Mouse (Mus musculus) erythroblast, embryonic 14.5 days (primary cell): ENCODE measurements around the gene Gm17622. TPM values are rescaled to one million over a fixed set of nuclear protein-coding genes. Genes with fewer than 3 reads are reported as not detected.

Experiments used
- H3K27me3 ChIP-seq: 2 replicates; pipeline ENCODE4 v1.6.1; 2012; ENCODE audit warnings: inconsistent platforms; ENCODE audit not compliant: control insufficient read depth
- H3K36me3 ChIP-seq: 2 replicates; pipeline ENCODE4 v1.6.1; 2012; ENCODE audit warnings: mild to moderate bottlenecking, inconsistent platforms; ENCODE audit not compliant: control insufficient read depth
- H3K4me1 ChIP-seq: 2 replicates; pipeline ENCODE4 v1.6.1; 2012; ENCODE audit warnings: inconsistent platforms; ENCODE audit not compliant: control insufficient read depth
- H3K4me3 ChIP-seq: replicated peaks from 2 replicates; pipeline ENCODE3; 2012; ENCODE audit warnings: moderate library complexity, mild to moderate bottlenecking, inconsistent platforms
- H3K9me3 ChIP-seq: 2 replicates; pipeline ENCODE4 v1.6.1; 2012; ENCODE audit warnings: low read length, inconsistent platforms, mixed read lengths; ENCODE audit not compliant: control insufficient read depth
- GATA1 ChIP-seq: IDR thresholded peaks from 2 replicates; pipeline ENCODE4 v1.6.1; 2012; ENCODE audit warnings: low read length, inconsistent platforms, mixed read lengths
- TAL1 ChIP-seq: IDR thresholded peaks from 3 replicates; pipeline ENCODE4 v1.6.1; 2012; ENCODE audit warnings: low read length, inconsistent platforms, mixed read lengths
- polyA plus RNA-seq: library from polyadenylated mRNA; stranded (reverse); fragments of >175 nt; gene quantifications from 2 replicates; pipeline ENCODE4 v1.2.3, GENCODE M21; 2012

The Gm17622 gene
- polyA plus RNA-seq, 1 experiment = not detected

DNA sequence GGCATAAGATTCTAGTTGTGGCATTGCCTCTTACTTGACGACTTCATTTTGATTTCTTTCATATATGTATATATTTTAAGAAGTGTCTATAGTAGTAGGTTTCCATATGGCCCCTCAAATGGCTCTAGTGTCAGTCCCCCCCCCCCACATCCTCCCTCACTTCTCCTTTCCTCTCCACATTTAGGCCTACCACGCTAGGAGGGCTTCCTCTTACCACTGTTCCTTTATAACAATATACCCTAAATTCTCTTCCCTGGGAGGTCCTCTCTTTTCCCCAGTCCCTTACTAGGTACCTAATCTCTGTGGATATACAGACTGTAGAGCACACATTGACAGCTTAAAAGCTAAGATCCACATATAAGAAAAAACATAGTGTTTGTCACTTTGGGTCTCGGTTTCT, 30.8 kb downstream of the Gm17622 start:
- Histone ChIP-seq H3K27me3 (no peaks in the 10 kb centered on the region), H3K36me3 (peaks cover 7% of the 10 kb centered on the region), H3K4me1 (no peaks in the 10 kb centered on the region), H3K4me3 (no peak overlapping the region), H3K9me3 (no peaks in the 10 kb centered on the region)
- TF ChIP-seq GATA1 (no peak), TAL1 (no peak)

GRCm38 (mm10) chr13:96527022-96527421, 36.5 kb downstream of the Gm17622 start:
- TF ChIP-seq TAL1 (no peak), GATA1 (no peak)
- no peaks in the 10 kb centered on the region; the same call in none of the 2 replicates for H3K36me3 ChIP-seq
- H3K27me3 ChIP-seq = no peaks in the 10 kb centered on the region
- peaks cover 3% of the 10 kb centered on the region for H3K4me1 ChIP-seq
- H3K4me3 ChIP-seq = no peak overlapping the region
- H3K9me3 ChIP-seq = no peaks in the 10 kb centered on the region

- TF ChIP-seq TAL1 = no peak
- TF ChIP-seq GATA1 = no peak
- Histone ChIP-seq H3K27me3 (no peaks in the 10 kb centered on the region), H3K4me3 (no peak overlapping the region), H3K9me3 (no peaks in the 10 kb centered on the region), H3K4me1 (peaks cover 5% of the 10 kb centered on the region), H3K36me3 (no peaks in the 10 kb centered on the region; the same call in none of the 2 replicates)
Measured at GRCm38 (mm10) chr13:96527856-96528255, 37.3 kb downstream of the Gm17622 start.

GRCm38 (mm10) chr13:96528776-96529175, 38.2 kb downstream of the Gm17622 start:
- TF ChIP-seq TAL1 = no peak
- TF ChIP-seq GATA1 = no peak
- H3K9me3 ChIP-seq = no peaks in the 10 kb centered on the region
- H3K4me3 ChIP-seq = no peak overlapping the region
- H3K36me3 ChIP-seq = no peaks in the 10 kb centered on the region; the same call in none of the 2 replicates
- H3K4me1 ChIP-seq = peaks cover 5% of the 10 kb centered on the region
- H3K27me3 ChIP-seq = no peaks in the 10 kb centered on the region

GRCm38 (mm10) chr13:96529542-96529941, 39.0 kb downstream of the Gm17622 start:
- Histone ChIP-seq H3K4me3 (no peak overlapping the region), H3K4me1 (peaks cover 5% of the 10 kb centered on the region), H3K9me3 (no peaks in the 10 kb centered on the region), H3K27me3 (no peaks in the 10 kb centered on the region), H3K36me3 (no peaks in the 10 kb centered on the region; the same call in none of the 2 replicates)
- TF ChIP-seq GATA1 (no peak), TAL1 (no peak)

GRCm38 (mm10) chr13:96530064-96530463, 39.5 kb downstream of the Gm17622 start:
- no peak for TF ChIP-seq GATA1
- TF ChIP-seq TAL1 = no peak
- Histone ChIP-seq H3K36me3 (no peaks in the 10 kb centered on the region; the same call in none of the 2 replicates), H3K4me3 (no peak overlapping the region), H3K9me3 (no peaks in the 10 kb centered on the region), H3K27me3 (no peaks in the 10 kb centered on the region), H3K4me1 (peaks cover 5% of the 10 kb centered on the region)

DNA sequence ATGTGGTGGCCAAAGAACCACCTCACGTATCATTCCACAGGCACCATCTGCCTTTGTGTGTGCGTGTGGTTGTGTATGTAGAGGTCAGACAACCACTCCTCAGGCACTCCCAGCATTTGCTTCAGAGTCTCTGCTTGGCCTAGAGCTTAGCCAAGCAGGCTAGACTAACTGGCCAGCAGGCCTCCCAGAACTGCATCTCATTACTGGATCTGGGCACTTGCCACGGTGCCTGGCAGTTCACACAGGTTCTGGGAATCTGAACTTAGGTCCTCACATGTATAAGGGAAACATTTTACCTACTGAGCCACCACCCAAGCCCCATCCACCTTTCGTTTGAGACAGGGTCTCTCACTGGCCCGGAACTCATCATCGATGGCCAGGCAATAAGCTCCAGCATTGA, 41.6 kb downstream of the Gm17622 start:
- Histone ChIP-seq H3K36me3 (no peaks in the 10 kb centered on the region; the same call in none of the 2 replicates), H3K9me3 (no peaks in the 10 kb centered on the region), H3K27me3 (no peaks in the 10 kb centered on the region), H3K4me1 (peaks cover 9% of the 10 kb centered on the region), H3K4me3 (no peak overlapping the region)
- TF ChIP-seq GATA1 = no peak
- no peak for TF ChIP-seq TAL1

GRCm38 (mm10) chr13:96533742-96534141, 43.2 kb downstream of the Gm17622 start:
- Histone ChIP-seq H3K4me3 (no peak overlapping the region), H3K4me1 (peaks cover 8% of the 10 kb centered on the region), H3K27me3 (no peaks in the 10 kb centered on the region), H3K36me3 (no peaks in the 10 kb centered on the region; the same call in none of the 2 replicates), H3K9me3 (no peaks in the 10 kb centered on the region)
- TF ChIP-seq TAL1 = no peak
- no peak for TF ChIP-seq GATA1

DNA sequence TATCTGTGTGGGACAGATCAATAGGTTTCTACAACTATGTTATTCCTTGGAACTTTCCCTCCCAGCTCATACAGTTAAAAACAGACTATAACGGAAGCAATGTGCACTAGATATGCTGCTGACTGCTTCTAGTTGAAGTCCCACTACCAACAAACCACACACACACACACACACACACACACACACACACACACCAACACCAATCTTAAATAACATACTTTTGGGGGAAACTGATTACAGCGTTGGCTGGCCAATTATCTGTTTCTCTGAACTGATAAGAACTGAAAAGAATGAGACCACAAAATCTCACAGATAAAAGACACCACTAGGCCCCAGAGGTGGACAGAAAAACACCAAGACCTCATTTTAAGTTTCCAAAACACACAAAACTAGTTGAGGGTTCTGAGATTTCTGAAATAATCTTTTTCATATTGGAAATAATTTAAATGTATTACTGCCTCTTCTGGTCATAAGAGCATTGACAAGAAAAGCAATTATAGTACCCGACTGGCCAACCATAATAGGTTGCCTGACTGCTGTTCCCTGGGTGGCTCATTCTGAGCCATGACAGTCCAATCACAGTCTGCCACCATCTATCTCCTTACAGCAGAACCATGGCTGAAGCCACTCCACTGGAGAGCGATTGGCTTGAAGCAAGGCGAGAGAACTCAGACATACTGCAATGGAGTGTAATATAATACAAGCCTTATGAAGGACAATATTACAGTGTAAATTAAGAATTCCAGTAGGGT, 46.5 kb downstream of the Gm17622 start:
- Histone ChIP-seq H3K9me3 (no peaks in the 10 kb centered on the region), H3K36me3 (peaks cover 2% of the 10 kb centered on the region; the same call in 1 of the 2 replicates), H3K4me3 (no peak overlapping the region), H3K4me1 (peaks cover 20% of the 10 kb centered on the region), H3K27me3 (no peaks in the 10 kb centered on the region)
- no peak for TF ChIP-seq GATA1
- no peak for TF ChIP-seq TAL1
